Mouse (Mus musculus) midbrain, embryonic 10.5 days (tissue): ENCODE measurements around the gene Nkain2. TPM values are rescaled to one million over a fixed set of nuclear protein-coding genes. Genes with fewer than 3 reads are reported as not detected.
"Not testable (repeated sequence)": the region's sequence is repeated elsewhere in the genome, so short reads cannot be mapped to it uniquely, and the experiment has no call there.

Experiments used
- DNase-seq: peaks from one replicate; pipeline ENCODE4 v3.0.0-alpha.2; 2017; ENCODE audit warnings: low spot score
- H3K27ac ChIP-seq: fragments of 300-500 bp; sonication (generic); replicated peaks from 2 replicates; pipeline ENCODE4 v1.5.1; 2016; ENCODE audit warnings: mild to moderate bottlenecking
- H3K27me3 ChIP-seq: fragments of 300-500 bp; sonication (generic); 2 replicates; pipeline ENCODE4 v1.6.1; 2016; ENCODE audit warnings: low read depth, mild to moderate bottlenecking; ENCODE audit not compliant: poor library complexity, severe bottlenecking
- H3K36me3 ChIP-seq: fragments of 300-500 bp; sonication (generic); 2 replicates; pipeline ENCODE4 v1.6.1; 2016; ENCODE audit warnings: mild to moderate bottlenecking, moderate library complexity
- H3K4me1 ChIP-seq: fragments of 300-500 bp; sonication (generic); 2 replicates; pipeline ENCODE4 v1.6.1; 2016
- H3K4me3 ChIP-seq: fragments of 300-500 bp; sonication (generic); 2 replicates; pipeline ENCODE4 v1.5.1; 2016; ENCODE audit warnings: mild to moderate bottlenecking, moderate library complexity
- H3K9me3 ChIP-seq: fragments of 300-500 bp; sonication (generic); replicated peaks from 2 replicates; pipeline ENCODE4 v1.6.1; 2016; ENCODE audit warnings: mild to moderate bottlenecking
- WGBS: fragments of 180-500 bp; shearing (Covaris S2); methylation state at CpG from one replicate; pipeline ENCODE4 v1.1.7; 2016; 5-methylcytosine and 5-hydroxymethylcytosine counted together
- polyA plus RNA-seq: library from polyadenylated mRNA; unstranded; fragments of >200 nt; fragmentation: Nextera tagmentation; extraction: Ambion mirVana; gene quantifications from 2 replicates; pipeline ENCODE4 v1.2.1, GENCODE M21; 2016

The Nkain2 gene
- polyA plus RNA-seq, 1 experiment from 2014 or later = 0.88 TPM

- Histone ChIP-seq H3K9me3 (no peaks in the 10 kb centered on the region), H3K27me3 (no peaks in the 10 kb centered on the region), H3K4me1 (peaks cover 10% of the 10 kb centered on the region), H3K36me3 (no peaks in the 10 kb centered on the region), H3K27ac (no peak overlapping the region), H3K4me3 (no peak overlapping the region)
- no peak for DNase-seq
- 54% methylated on average over 2 of the region's 2 CpGs for WGBS
These were observed 943.0 kb downstream of the Nkain2 start for GRCm38 (mm10) chr10:31947178-31947726.

- no peak for DNase-seq
- Histone ChIP-seq H3K27me3 (no peaks in the 10 kb centered on the region), H3K27ac (no peak overlapping the region), H3K36me3 (no peaks in the 10 kb centered on the region), H3K9me3 (no peaks in the 10 kb centered on the region), H3K4me1 (no peaks in the 10 kb centered on the region), H3K4me3 (no peak overlapping the region)
- 96% methylated on average over 2 of the region's 2 CpGs for WGBS
These were observed 958.3 kb downstream of the Nkain2 start for GRCm38 (mm10) chr10:31931961-31932360.

GRCm38 (mm10) chr10:31927657-31928056 lies 962.6 kb downstream of the Nkain2 start:
- H3K27me3 ChIP-seq = no peaks in the 10 kb centered on the region
- no peaks in the 10 kb centered on the region for H3K36me3 ChIP-seq
- no peak overlapping the region for H3K27ac ChIP-seq
- H3K4me3 ChIP-seq = no peak overlapping the region
- H3K4me1 ChIP-seq = no peaks in the 10 kb centered on the region
- H3K9me3 ChIP-seq = no peaks in the 10 kb centered on the region
- no peak for DNase-seq
- WGBS = 88% methylated on average over 5 of the region's 5 CpGs

DNA sequence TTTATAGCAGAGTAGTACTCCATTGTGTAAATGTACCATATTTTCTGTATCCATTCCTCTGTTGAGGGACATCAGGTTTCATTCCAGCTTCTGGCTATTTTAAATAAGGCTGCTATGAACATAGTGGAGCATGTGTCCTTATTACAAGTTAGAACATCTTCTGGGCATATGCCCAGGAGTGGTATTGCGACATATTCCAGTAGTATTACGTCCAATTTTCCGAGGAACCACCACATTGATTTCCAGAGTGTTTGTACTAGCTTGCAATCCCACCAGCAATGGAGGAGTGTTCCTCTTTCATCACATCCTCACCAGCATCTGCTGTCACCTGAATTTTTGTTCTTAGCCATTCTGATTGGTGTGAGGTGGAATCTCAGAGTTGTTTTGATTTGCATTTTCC lies 969.4 kb downstream of the Nkain2 start:
- not testable (repeated sequence) for H3K36me3 ChIP-seq, H3K27ac ChIP-seq, H3K4me3 ChIP-seq, H3K4me1 ChIP-seq, DNase-seq, H3K9me3 ChIP-seq, H3K27me3 ChIP-seq
- WGBS = 93% methylated on average over 3 of the region's 3 CpGs

- H3K4me1 ChIP-seq = no peaks in the 10 kb centered on the region
- no peak overlapping the region for H3K4me3 ChIP-seq
- no peaks in the 10 kb centered on the region for H3K27me3 ChIP-seq
- H3K36me3 ChIP-seq = no peaks in the 10 kb centered on the region
- DNase-seq = no peak
- whole genome bisulfite sequencing = 59% methylated on average over 3 of the region's 3 CpGs
- no peaks in the 10 kb centered on the region for H3K9me3 ChIP-seq
- H3K27ac ChIP-seq = no peak overlapping the region
These were observed 982.8 kb downstream of the Nkain2 start for GRCm38 (mm10) chr10:31907488-31907887.

GRCm38 (mm10) chr10:31899501-31899900 lies 990.8 kb downstream of the Nkain2 start:
- Histone ChIP-seq H3K4me1 (no peaks in the 10 kb centered on the region), H3K4me3 (no peak overlapping the region), H3K27me3 (no peaks in the 10 kb centered on the region), H3K27ac (no peak overlapping the region), H3K36me3 (no peaks in the 10 kb centered on the region), H3K9me3 (no peaks in the 10 kb centered on the region)
- WGBS = 88% methylated on average over 2 of the region's 2 CpGs
- no peak for DNase-seq

- no peak for DNase-seq
- no peaks in the 10 kb centered on the region for H3K27me3 ChIP-seq
These were observed 1016.9 kb downstream of the Nkain2 start for GRCm38 (mm10) chr10:31873323-31873895.

GRCm38 (mm10) chr10:31868275-31868674 lies 1022.0 kb downstream of the Nkain2 start:
- H3K4me3 ChIP-seq = no peak overlapping the region
- no peaks in the 10 kb centered on the region for H3K27me3 ChIP-seq
- 96% methylated on average over 1 of the region's 1 CpGs for WGBS
- H3K9me3 ChIP-seq = no peaks in the 10 kb centered on the region
- no peaks in the 10 kb centered on the region for H3K4me1 ChIP-seq
- DNase-seq = no peak
- no peaks in the 10 kb centered on the region for H3K36me3 ChIP-seq
- no peak overlapping the region for H3K27ac ChIP-seq

More at GRCm38 (mm10) chr10:31873323-31873895, 1016.9 kb downstream of the Nkain2 start:
- Histone ChIP-seq H3K9me3 (no peaks in the 10 kb centered on the region), H3K4me1 (no peaks in the 10 kb centered on the region), H3K27ac (no peak overlapping the region), H3K36me3 (no peaks in the 10 kb centered on the region), H3K4me3 (no peak overlapping the region)
- WGBS = 80% methylated on average over 4 of the region's 4 CpGs

DNA sequence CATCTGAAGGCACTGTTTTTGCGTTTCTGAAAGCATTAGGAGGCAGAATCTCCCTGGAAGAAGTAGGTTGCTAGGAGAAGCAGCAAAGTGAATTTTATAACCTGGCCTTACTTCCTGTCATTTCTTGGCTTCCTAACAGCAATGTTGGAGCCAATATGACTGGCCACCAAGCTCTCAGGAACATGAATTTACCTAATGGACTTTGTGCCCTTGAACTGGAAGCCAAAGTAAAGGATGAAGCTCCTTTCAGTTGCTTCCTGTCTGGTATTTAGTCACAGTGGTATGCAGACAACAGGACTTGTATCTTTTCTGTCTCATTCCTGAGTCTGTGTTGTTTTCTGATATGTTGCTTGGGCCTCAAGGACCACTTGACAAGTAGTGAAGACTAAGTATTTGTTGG lies 1063.2 kb downstream of the Nkain2 start:
- no peaks in the 10 kb centered on the region for H3K4me1 ChIP-seq
- WGBS = 85% methylated on average over 1 of the region's 1 CpGs
- H3K27ac ChIP-seq = no peak overlapping the region
- no peaks in the 10 kb centered on the region for H3K27me3 ChIP-seq
- 0 out of 2 replicates have a peak, but pooled peaks cover 3% of the 10 kb centered on the region for H3K9me3 ChIP-seq
- no peaks in the 10 kb centered on the region for H3K36me3 ChIP-seq
- no peak for DNase-seq
- no peak overlapping the region for H3K4me3 ChIP-seq

DNA sequence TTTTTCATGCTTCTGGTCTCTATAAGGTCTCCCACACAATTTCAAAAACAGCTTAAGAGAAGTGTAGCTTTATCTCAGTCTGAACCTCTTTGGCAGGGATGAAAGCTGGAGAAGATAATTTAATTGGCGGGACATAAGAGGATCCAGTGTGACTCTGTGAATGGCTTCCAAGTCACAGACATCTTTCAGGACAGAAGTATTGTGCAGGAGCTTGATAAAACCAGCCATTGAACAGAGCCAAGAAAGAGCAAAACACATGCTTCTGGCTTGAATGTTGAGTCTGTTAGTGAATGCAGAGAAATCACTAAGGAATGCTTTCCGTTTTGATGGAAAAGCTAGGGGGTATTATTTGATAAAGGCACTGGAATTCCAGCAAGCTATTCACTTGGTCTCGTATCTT lies 1077.7 kb downstream of the Nkain2 start:
- no peaks in the 10 kb centered on the region for H3K9me3 ChIP-seq
- H3K4me3 ChIP-seq = no peak overlapping the region
- no peak overlapping the region for H3K27ac ChIP-seq
- no peaks in the 10 kb centered on the region for H3K4me1 ChIP-seq
- WGBS = 73% methylated on average over 3 of the region's 3 CpGs
- no peaks in the 10 kb centered on the region for H3K27me3 ChIP-seq
- H3K36me3 ChIP-seq = no peaks in the 10 kb centered on the region
- no peak for DNase-seq

GRCm38 (mm10) chr10:31742443-31743057 lies 1147.7 kb downstream of the Nkain2 start:
- WGBS = 31% methylated on average over 5 of the region's 5 CpGs
- Histone ChIP-seq H3K27ac (no peak overlapping the region), H3K9me3 (no peaks in the 10 kb centered on the region), H3K4me3 (no peak overlapping the region), H3K27me3 (no peaks in the 10 kb centered on the region), H3K4me1 (no peaks in the 10 kb centered on the region), H3K36me3 (no peaks in the 10 kb centered on the region)
- peak; percentile 72 for DNase-seq

DNA sequence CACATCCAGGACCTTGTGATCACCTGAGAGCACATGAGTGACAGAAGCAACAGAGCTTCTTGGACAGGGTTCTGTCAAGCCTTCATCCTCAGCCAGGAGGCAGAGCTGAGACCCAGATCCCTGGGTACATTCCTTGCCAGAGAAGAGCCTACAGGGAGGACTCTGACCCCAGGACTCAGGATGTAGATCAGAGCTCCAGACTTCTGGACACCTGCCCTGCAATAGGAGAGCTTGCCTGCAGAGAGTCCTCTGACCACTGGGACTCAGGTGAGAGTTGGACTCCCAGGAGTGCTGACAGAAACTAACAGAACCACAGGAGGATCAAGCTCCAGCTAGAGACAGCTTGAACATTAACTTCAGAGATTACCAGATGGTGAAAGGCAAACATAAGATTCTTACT lies 1162.2 kb downstream of the Nkain2 start:
- H3K9me3 ChIP-seq = no peaks in the 10 kb centered on the region
- H3K4me3 ChIP-seq = no peak overlapping the region
- H3K36me3 ChIP-seq = no peaks in the 10 kb centered on the region
- no peak overlapping the region for H3K27ac ChIP-seq
- H3K4me1 ChIP-seq = no peaks in the 10 kb centered on the region
- H3K27me3 ChIP-seq = no peaks in the 10 kb centered on the region
- DNase-seq = no peak

DNA sequence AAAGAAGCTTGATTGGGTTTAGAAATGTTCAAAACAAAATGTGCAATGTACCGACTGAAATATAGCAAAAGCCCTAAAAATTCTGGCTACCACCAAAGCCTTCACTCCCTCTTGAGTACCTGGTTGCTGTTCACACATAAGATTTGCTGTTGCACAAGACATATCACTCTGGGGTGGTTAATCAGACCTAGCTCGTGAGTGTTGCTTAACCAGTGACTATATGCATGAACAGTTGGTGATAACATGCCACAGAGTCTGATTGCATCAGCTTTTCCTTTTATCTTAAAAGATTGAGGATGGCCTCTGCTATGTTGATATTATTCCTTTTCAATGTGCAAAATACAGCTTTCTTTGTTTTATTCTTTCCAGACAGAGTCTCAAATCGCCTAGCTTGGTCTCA lies 1243.0 kb downstream of the Nkain2 start:
- Histone ChIP-seq H3K36me3 (no peaks in the 10 kb centered on the region), H3K4me1 (no peaks in the 10 kb centered on the region), H3K27ac (no peak overlapping the region), H3K27me3 (no peaks in the 10 kb centered on the region), H3K4me3 (no peak overlapping the region), H3K9me3 (no peaks in the 10 kb centered on the region)
- no peak for DNase-seq
- WGBS = 91% methylated on average over 3 of the region's 3 CpGs
